Mouse (Mus musculus): ENCODE measurements at regions not wholly inside any gene's neighbourhood (a gene's known extent, or its start where the extent isn't known, plus 50 kb on each side); places are given as distances from the start of the nearest gene placed in this dataset.

DNA sequence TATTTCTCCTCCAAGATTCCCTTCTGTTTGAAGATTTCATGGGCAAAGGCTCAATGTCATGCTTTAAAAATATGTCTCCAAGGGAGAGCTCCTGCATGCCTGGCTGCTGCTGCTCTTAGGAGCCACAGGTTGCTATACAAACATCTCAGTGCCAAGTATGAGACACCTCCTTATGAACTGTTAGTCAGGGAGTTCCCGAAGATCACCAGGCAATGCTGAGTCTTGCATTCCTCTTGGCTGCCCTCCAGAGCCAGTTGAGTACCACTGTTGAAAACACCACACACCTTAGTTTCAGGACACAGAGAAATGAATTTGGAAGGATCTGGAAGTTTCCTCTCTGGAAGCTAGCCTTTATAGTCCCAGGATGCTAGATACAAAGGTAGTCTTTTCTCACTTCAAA is 757.9 kb upstream of the Jmjd1c start:
- no peak for DNase-seq
- intact Hi-C loops (cut with DNase I): no loop called here

- intact Hi-C loops (cut with DNase I): no loop called here
- no peak for DNase-seq
These were observed 753.0 kb upstream of the Jmjd1c start for GRCm38 (mm10) chr10:66342823-66343350.

DNA sequence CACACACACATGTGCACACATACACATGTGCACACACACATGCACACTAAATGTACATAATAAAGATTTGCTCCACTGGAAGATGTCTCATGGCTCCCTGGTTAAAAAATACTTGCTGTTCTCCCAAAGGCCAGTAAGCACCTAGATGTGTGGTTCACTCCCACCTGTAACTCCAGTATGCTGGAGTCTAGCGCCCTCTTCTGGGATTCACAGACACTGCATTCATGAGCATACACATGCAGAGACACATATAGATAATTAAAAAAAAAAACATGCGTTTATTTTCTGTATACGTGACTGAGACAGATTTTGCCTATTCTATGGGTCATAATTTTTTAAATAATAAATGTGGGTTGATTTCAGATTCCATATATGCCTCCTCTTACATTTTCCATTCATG is 747.5 kb upstream of the Jmjd1c start:
- DNase-seq: no peak
- intact Hi-C loops (cut with DNase I): no loop called here

DNA sequence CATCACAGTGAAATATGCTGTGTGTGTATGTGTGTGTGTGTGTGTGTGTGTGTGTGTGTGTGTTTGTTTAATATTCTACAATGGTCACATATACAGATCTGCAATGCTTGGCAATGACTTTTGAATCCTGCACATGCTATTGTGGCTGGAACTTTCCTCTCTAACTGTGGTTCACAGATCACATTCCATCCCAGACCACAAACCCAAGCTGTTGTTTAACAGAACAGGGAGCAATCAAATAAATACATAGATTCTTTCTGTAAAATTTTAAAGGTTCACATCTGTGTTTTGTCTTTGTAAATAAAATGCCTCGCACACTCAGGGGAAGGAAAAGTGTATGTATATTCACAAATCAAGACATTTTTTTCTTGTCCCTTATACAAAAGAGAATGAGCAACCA is 744.9 kb upstream of the Jmjd1c start:
- intact Hi-C loops (cut with DNase I): no loop called here
- no peak for DNase-seq

- intact Hi-C loops (cut with DNase I): no loop called here
- no peak for DNase-seq
These were observed 741.9 kb upstream of the Jmjd1c start for GRCm38 (mm10) chr10:66354072-66354471.

GRCm38 (mm10) chr10:66354986-66355385 is 740.9 kb upstream of the Jmjd1c start:
- DNase-seq: no peak
- intact Hi-C loops (cut with DNase I): no loop called here

DNA sequence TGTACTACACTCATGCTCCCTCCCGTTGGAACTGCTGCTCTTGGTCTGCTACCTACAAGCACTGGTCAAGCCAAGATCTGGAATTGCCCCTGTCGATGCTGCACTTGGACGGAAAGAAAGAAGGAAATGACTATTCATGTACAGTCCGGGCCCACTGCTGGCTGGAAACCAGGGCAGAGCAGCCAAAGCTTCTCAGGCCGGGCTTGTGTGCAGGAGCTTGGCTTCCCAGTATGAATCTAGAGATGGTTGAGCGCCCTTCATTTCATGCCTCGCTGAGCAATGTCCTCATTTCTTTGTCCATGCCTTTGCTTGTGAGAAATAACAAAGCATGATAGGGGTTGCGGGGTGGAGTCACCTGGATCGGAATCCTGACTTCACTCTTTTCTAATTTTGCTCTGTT is 738.2 kb upstream of the Jmjd1c start:
- intact Hi-C loops (cut with DNase I): no loop called here

DNA sequence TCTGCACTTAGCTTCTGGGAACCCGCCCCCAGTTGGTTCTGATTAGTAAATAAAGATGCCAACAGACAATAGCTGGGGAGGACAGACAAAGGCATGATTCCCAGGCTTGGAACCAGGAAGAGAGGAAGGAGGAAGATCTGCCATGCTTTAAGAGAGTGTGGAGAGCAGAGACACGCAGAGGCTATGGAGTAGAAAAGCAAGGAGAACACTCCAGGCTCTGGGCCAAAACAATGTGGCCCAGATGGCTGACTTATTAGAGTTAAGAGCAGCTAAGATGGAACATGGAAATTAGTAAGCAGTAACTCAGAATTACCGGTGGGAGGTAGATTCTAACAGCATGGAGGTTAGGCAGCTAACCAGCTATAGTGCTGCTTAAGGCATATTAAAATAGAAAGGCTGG is 725.8 kb upstream of the Jmjd1c start:
- peak in 1 of 2 experiments; percentile 2 for DNase-seq
- intact Hi-C loops (cut with DNase I): no loop called here

More for the DNA sequence above, 738.2 kb upstream of the Jmjd1c start:
- DNase-seq: no peak

- intact Hi-C loops (cut with DNase I): no loop called here
- DNase-seq: no peak
These were observed 724.2 kb upstream of the Jmjd1c start for GRCm38 (mm10) chr10:66371756-66372155.

Measured in heart, postnatal 14 days (tissue).